Mouse (Mus musculus) splenic B cell, adult 2 months (primary cell): ENCODE data around the gene BC029722.

Experiments
- DNase-seq: peaks from one replicate; pipeline ENCODE4 v3.0.0-alpha.2; 2011; ENCODE audit warnings: low read depth, low spot score
- H3K27me3 ChIP-seq: 2 replicates; pipeline ENCODE4 v1.6.1; 2012; ENCODE audit warnings: mild to moderate bottlenecking, low read length, moderate library complexity, mixed read lengths; ENCODE audit not compliant: control insufficient read depth, poor library complexity, insufficient read depth, severe bottlenecking
- H3K36me3 ChIP-seq: 2 replicates; pipeline ENCODE4 v1.6.1; 2012; ENCODE audit warnings: mild to moderate bottlenecking, low read length, moderate library complexity, mixed read lengths; ENCODE audit not compliant: control insufficient read depth, poor library complexity, insufficient read depth, severe bottlenecking

The BC029722 gene

GRCm38 (mm10) chr2:155830841-155831240 is 11.6 kb upstream of the BC029722 start:
- H3K27me3 ChIP-seq, result no peaks in the 10 kb centered on the region
- DNase-seq, result no peak
- H3K36me3 ChIP-seq, result no peaks in the 10 kb centered on the region

- no peaks in the 10 kb centered on the region for H3K27me3 ChIP-seq
- peaks cover 4% of the 10 kb centered on the region for H3K36me3 ChIP-seq
- DNase-seq, result peak; percentile 83
Observed at GRCm38 (mm10) chr2:155826630-155827424, 7.6 kb upstream of the BC029722 start, which contains the start of gene Eif6. Gene Eif6 (minus strand): TSS chr2:155826925.

- DNase-seq, result peak; percentile 19
- Histone ChIP-seq H3K27me3 (no peaks in the 10 kb centered on the region), H3K36me3 (peaks cover 4% of the 10 kb centered on the region)
Observed at GRCm38 (mm10) chr2:155825904-155826629, 6.8 kb upstream of the BC029722 start.

GRCm38 (mm10) chr2:155823722-155824121 is 4.5 kb upstream of the BC029722 start:
- no peak for DNase-seq
- peaks cover 9% of the 10 kb centered on the region for H3K36me3 ChIP-seq
- no peaks in the 10 kb centered on the region for H3K27me3 ChIP-seq

GRCm38 (mm10) chr2:155820779-155821178 is 1.6 kb upstream of the BC029722 start:
- peaks cover 9% of the 10 kb centered on the region for H3K36me3 ChIP-seq
- no peak for DNase-seq
- no peaks in the 10 kb centered on the region for H3K27me3 ChIP-seq

- Histone ChIP-seq H3K27me3 (no peaks in the 10 kb centered on the region), H3K36me3 (peaks cover 9% of the 10 kb centered on the region)
- DNase-seq, result no peak
Observed at GRCm38 (mm10) chr2:155819449-155820251, 424 bp upstream of the BC029722 start.

- Histone ChIP-seq H3K36me3 (peaks cover 9% of the 10 kb centered on the region; the same call in 1 of the 2 replicates), H3K27me3 (no peaks in the 10 kb centered on the region)
- peak; percentile 95 for DNase-seq
Observed at GRCm38 (mm10) chr2:155818596-155819391, 432 bp downstream of the BC029722 start.

- no peak for DNase-seq
- peaks cover 9% of the 10 kb centered on the region; the same call in 1 of the 2 replicates for H3K36me3 ChIP-seq
- H3K27me3 ChIP-seq, result no peaks in the 10 kb centered on the region
Observed at GRCm38 (mm10) chr2:155817301-155818245, 1.7 kb downstream of the BC029722 start.

- H3K27me3 ChIP-seq, result no peaks in the 10 kb centered on the region; the same call in 1 of the 2 replicates
- peaks cover 5% of the 10 kb centered on the region; the same call in 1 of the 2 replicates for H3K36me3 ChIP-seq
- DNase-seq, result no peak
Observed at GRCm38 (mm10) chr2:155816179-155816578, 3.0 kb downstream of the BC029722 start.

- DNase-seq, result peak; percentile 48
- Histone ChIP-seq H3K27me3 (no peaks in the 10 kb centered on the region; the same call in 1 of the 2 replicates), H3K36me3 (peaks cover 3% of the 10 kb centered on the region; the same call in 1 of the 2 replicates)
Observed at GRCm38 (mm10) chr2:155814829-155815228, 4.4 kb downstream of the BC029722 start.

- DNase-seq, result no peak
- H3K27me3 ChIP-seq, result no peaks in the 10 kb centered on the region; the same call in 1 of the 2 replicates
- no peaks in the 10 kb centered on the region for H3K36me3 ChIP-seq
Observed at GRCm38 (mm10) chr2:155812637-155813036, 6.6 kb downstream of the BC029722 start.

- Histone ChIP-seq H3K27me3 (no peaks in the 10 kb centered on the region; the same call in 1 of the 2 replicates), H3K36me3 (no peaks in the 10 kb centered on the region)
- DNase-seq, result peak; percentile 84
Observed at GRCm38 (mm10) chr2:155811821-155812396, 7.3 kb downstream of the BC029722 start.

GRCm38 (mm10) chr2:155809620-155810019 is 9.6 kb downstream of the BC029722 start:
- no peak for DNase-seq
- no peaks in the 10 kb centered on the region for H3K36me3 ChIP-seq
- peaks cover 1% of the 10 kb centered on the region; the same call in 1 of the 2 replicates for H3K27me3 ChIP-seq
